Mouse (Mus musculus): ENCODE results near the gene Ctdspl.

Gene Ctdspl

GRCm38 (mm10) chr9:118991750-118992585 lies 65.7 kb downstream of the Ctdspl start:
- DNase-seq: no peak

- no peak for DNase-seq
These were observed 66.3 kb downstream of the Ctdspl start for GRCm38 (mm10) chr9:118992586-118992955.

- no peak for DNase-seq
These were observed 68.4 kb downstream of the Ctdspl start for GRCm38 (mm10) chr9:118994524-118995227.

GRCm38 (mm10) chr9:118995539-118995938 lies 69.3 kb downstream of the Ctdspl start:
- no peak for DNase-seq

- DNase-seq: no peak
These were observed 71.0 kb downstream of the Ctdspl start for GRCm38 (mm10) chr9:118997241-118997640.

- DNase-seq: no peak
These were observed 73.9 kb downstream of the Ctdspl start for GRCm38 (mm10) chr9:119000196-119000595.

GRCm38 (mm10) chr9:119002267-119002666 lies 76.0 kb downstream of the Ctdspl start:
- no peak for DNase-seq

- DNase-seq: no peak
These were observed 77.9 kb downstream of the Ctdspl start for GRCm38 (mm10) chr9:119003990-119004702.

- no peak for DNase-seq
These were observed 78.4 kb downstream of the Ctdspl start for GRCm38 (mm10) chr9:119004703-119005076.

- DNase-seq: no peak
These were observed 79.2 kb downstream of the Ctdspl start for GRCm38 (mm10) chr9:119005303-119006029.

- no peak for DNase-seq
These were observed 81.0 kb downstream of the Ctdspl start for GRCm38 (mm10) chr9:119007266-119007665.

GRCm38 (mm10) chr9:119008871-119009270 lies 82.6 kb downstream of the Ctdspl start:
- no peak for DNase-seq

- no peak for DNase-seq
These were observed 84.0 kb downstream of the Ctdspl start for GRCm38 (mm10) chr9:119010156-119010710.

GRCm38 (mm10) chr9:119016785-119017507 lies 90.7 kb downstream of the Ctdspl start:
- no peak for DNase-seq

GRCm38 (mm10) chr9:119021731-119022130 lies 95.5 kb downstream of the Ctdspl start:
- no peak for DNase-seq

GRCm38 (mm10) chr9:119025263-119025662 lies 99.0 kb downstream of the Ctdspl start:
- no peak for DNase-seq

- DNase-seq: no peak
These were observed 99.6 kb downstream of the Ctdspl start for GRCm38 (mm10) chr9:119025832-119026331.

- no peak for DNase-seq
These were observed 101.1 kb downstream of the Ctdspl start for GRCm38 (mm10) chr9:119027337-119027736.

GRCm38 (mm10) chr9:119028226-119029195 lies 102.3 kb downstream of the Ctdspl start:
- DNase-seq: no peak

GRCm38 (mm10) chr9:119029568-119029967 lies 103.3 kb downstream of the Ctdspl start:
- peak in 1 of 2 experiments; percentile 16 for DNase-seq
